Mouse (Mus musculus) cerebellum, adult 11 months (tissue): ENCODE data around the gene Gm36176.

Experiments used
- DNase-seq: peaks from one replicate; pipeline ENCODE4 v3.0.0; 2022

Gene Gm36176

DNA sequence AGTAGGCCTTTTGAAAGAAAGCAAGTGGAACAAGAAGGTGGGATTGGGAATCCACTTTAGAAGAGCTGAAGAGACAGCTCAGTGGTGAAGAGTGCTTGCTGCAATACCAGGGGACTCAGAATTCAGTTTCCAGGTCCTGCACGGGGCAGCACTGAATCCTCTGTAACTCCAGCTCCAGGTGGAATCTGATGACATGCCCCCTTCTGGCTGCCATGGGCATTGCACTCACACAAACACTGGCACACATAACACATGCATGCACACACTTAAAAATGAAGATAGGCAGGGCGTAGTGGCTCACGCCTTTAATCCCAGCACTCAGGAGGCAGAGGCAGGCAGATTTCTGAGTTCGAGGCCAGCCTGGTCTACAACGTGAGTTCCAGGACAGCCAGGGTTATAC is 36.0 kb downstream of the Gm36176 start:
- no peak for DNase-seq

DNA sequence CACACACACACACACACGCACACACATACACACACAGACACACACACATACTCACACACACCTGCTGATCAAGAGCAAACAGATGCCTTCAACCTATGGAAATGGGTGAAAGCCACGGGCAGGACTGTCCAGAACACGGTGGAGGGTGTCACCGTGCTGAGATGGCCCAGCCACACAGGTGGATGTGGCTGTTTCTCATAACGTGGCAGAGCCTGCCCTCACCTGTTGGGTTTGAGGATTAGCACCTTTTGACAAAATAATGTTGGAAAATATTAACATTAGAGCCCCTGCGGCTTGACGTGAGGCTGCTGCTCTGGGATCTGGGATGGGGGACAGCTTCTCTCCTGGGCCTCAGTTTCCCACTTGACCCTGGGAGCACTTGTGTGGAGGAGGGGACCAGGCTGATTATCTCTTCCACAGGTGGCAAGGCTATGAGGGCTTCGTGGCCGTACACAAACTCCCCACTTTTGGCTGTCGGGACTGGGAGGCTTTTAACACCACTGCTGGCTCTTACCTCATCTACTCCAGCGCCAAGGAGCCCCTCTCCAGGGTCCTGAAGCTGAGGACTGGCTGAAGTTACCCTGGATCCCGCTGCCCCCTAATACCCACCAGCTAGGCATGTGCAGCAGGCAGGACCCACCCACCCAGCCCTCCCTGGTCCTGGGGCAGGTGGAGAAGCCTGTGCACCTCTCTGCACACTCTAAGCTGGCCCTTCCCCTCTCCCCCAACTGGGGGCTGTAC is 39.6 kb downstream of the Gm36176 start:
- no peak for DNase-seq

DNA sequence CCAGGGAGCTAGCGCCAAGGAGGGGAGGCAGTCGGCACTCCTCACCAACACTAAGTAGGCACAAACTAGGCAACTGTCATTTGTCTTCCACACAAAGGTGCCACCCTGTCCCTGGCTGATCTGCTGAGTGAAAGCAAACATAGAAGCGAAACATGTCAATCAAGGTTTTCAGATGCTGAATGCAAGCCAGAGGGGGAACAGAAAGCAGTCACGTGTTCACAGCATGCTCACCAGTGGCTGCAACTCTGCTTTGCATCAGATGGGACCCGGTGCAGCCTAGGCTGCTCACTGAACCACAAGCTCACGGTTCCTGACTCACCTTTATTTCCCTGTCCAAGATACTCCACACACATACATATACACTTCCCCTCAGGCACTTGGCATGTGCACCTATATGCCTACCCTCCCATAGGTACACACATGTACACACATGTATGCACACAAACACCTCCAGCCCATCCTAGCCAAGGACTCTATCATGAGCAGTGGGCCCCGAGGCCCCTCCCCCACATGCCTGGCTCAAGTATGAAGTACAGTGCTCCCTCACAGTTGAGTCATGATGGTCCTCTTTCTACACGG is 44.5 kb downstream of the Gm36176 start:
- DNase-seq, result no peak

DNA sequence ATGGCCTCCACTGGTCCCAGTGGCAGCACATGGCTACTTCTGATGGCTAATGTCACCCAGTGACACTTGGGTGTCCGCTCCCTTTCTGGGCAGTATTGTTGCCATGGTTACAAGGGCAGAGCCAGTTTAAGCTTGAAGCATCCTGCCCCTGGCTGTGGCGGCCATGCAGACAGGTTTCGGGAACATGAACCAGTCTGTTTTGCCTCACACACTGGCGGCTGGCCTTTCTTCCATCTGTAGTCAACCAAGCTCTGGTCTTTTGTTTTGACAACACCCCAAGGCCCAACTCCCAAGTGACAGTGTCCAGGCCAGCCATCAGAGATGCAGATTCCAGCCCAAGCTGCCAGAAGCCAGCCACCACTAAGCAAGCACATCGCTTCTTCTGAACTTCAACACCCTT is 49.0 kb downstream of the Gm36176 start:
- DNase-seq, result no peak
